Mouse (Mus musculus) CH12.LX (cell line): ENCODE measurements around the gene Hsf4.

Source experiments
- CTCF ChIP-seq, 2 experiments: IDR thresholded peaks in 1 of 2; conservative IDR thresholded peaks in 1 of 2; 2 replicates each; pipeline ENCODE4 v1.5.1; 2011 to 2012; ENCODE audit warnings: low read depth in 2 of 2, low read length in 2 of 2, improper control_type of control experiment in 1 of 2, inconsistent platforms in 1 of 2, mild to moderate bottlenecking in 1 of 2, moderate library complexity in 1 of 2
- JUND ChIP-seq: conservative IDR thresholded peaks from 2 replicates; pipeline ENCODE4 v1.6.1; 2011; ENCODE audit warnings: low read depth, low read length, improper control_type of control experiment
- MAX ChIP-seq: IDR thresholded peaks from 2 replicates; pipeline ENCODE4 v1.6.1; 2011; ENCODE audit warnings: low read length, improper control_type of control experiment
- TCF12 ChIP-seq: IDR thresholded peaks from 2 replicates; pipeline ENCODE4 v1.6.1; 2014; ENCODE audit warnings: low read depth, mild to moderate bottlenecking, inconsistent platforms, low read length, improper control_type of control experiment

DNA sequence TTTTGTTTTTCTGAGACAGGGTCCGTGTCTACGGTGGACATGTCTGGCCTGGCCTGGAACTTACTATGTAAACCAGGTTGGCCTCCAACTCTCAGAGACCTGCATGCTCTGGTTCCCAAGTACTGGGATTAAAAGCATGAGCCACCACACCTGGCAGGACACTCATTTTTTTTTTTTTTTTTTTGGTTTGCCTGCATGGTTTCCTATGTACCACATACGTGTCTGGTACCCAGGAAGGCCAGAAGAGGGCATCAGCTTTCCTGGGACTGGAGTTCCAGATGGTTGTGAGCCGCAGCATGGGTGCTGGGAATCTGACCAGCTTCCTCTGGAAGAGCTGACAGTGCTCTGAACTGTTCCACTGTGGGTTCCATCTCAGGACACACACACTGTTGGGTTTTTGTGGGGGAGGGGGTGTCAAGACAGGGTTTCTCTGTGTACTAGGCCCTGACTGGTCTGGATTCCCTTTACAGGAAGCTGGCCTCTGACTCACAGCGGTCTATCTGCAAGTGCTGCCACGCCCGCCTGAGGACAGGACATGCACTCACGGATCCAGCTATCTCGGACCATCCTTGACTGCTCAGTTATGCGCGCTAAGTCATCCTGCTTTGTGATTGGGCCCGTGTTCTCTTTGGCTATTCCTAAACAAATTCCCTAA lies 8.1 kb upstream of the Hsf4 start:
- TF ChIP-seq MAX, result no peak
- TF ChIP-seq CTCF (conservative IDR thresholded peaks at IDR 0.05 in 1 of 2, IDR thresholded peaks at IDR 0.05 in 1 of 2; ENCODE audit: low read depth in 2 of 2, low read length in 2 of 2), result no peak
- no peak for TF ChIP-seq TCF12
- TF ChIP-seq JUND, result no peak
